Mouse (Mus musculus): ENCODE measurements around the gene Cbfa2t2. TPM values are rescaled to one million over a fixed set of nuclear protein-coding genes. Genes with fewer than 3 reads are reported as not detected.

The Cbfa2t2 gene
- total and polyA plus RNA-seq, 2 experiments from 2014 or later, result 18.2 to 45.1 TPM

DNA sequence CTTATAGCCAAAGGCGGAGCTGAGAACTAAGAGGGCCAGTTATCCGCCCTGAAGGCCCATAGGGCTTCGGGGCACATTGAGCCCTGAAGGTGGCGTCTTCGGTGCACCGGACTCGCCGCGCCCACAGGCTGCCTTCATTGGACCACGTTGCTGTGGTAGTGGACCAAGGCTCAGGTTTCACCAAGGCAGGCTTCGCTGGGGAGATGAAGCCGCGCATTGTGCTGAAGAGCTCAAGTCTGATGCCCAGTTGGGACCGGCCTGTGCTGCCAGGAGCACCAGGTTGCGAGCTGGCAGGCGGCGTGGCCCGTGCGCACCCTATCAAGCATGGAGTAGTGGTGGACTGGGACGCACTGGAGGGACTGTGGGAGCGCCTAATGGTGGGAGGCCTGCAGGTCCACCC lies 115.6 kb downstream of the Cbfa2t2 start:
- Histone ChIP-seq H3K4me3 (ENCODE audit: low read depth, low read length) (peak overlapping the region; percentile 34; the same call in 1 of the 2 replicates), H3K9me3 (replicated peaks; ENCODE audit: control insufficient read depth, low read length) (no peaks in the 10 kb centered on the region), H3K9ac (replicated peaks; ENCODE audit: low read depth, low read length) (0 out of 2 replicates have a peak overlapping the region, but pooled peaks have one; percentile 27), H3K27me3 (ENCODE audit: control insufficient read depth, insufficient read depth, low read length) (peaks cover 20% of the 10 kb centered on the region), H3K36me3 (replicated peaks; ENCODE audit: control insufficient read depth, insufficient read depth, low read length) (no peaks in the 10 kb centered on the region), H3K4me1 (ENCODE audit: control insufficient read depth, insufficient read depth) (peaks cover 20% of the 10 kb centered on the region), H3K27ac (ENCODE audit: low read depth) (no peak overlapping the region), H3K4me2 (ENCODE audit: low read depth, low read length) (peak overlapping the region; percentile 57)
- WGBS, result 32% methylated on average over 21 of the region's 21 CpGs
- DNase-seq (ENCODE audit: low spot score), result no peak
- ATAC-seq (ENCODE audit: insufficient read depth, low read depth), result 0 out of 2 replicates have a peak, but pooled peaks have one; percentile 0
- TF ChIP-seq CTCF (IDR thresholded peaks at IDR 0.05; ENCODE audit: low read depth) (no peak), EP300 (IDR thresholded peaks at IDR 0.05; ENCODE audit: low read depth) (no peak)

DNA sequence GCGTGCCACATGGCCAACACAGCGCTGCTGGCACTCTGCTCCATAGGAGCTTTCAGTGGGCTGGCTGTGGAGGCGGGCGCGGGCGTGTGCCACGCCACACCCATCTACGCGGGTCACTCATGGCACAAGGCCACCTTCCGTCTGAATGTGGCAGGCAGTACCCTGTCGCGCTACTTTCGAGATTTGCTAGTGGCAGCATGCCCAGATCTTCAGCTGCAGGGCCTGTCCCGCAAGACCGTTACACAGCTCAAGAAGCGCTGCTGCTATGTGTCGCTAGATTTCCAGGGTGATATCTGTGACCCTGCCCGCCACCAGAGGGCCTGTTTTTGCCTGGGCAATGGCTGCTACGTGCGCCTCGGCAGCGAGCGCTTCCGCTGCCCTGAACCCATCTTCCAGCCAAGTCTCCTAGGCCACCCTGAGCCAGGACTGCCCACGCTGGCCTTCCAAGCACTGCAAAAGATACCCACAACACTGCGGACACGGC lies 116.2 kb downstream of the Cbfa2t2 start:
- Histone ChIP-seq H3K27ac (ENCODE audit: low read depth) (no peak overlapping the region), H3K27me3 (ENCODE audit: control insufficient read depth, insufficient read depth, low read length) (peaks cover 20% of the 10 kb centered on the region), H3K9ac (replicated peaks; ENCODE audit: low read depth, low read length) (0 out of 2 replicates have a peak overlapping the region, but pooled peaks have one; percentile 27), H3K4me2 (ENCODE audit: low read depth, low read length) (peak overlapping the region; percentile 57), H3K9me3 (replicated peaks; ENCODE audit: control insufficient read depth, low read length) (no peaks in the 10 kb centered on the region), H3K36me3 (replicated peaks; ENCODE audit: control insufficient read depth, insufficient read depth, low read length) (no peaks in the 10 kb centered on the region), H3K4me1 (ENCODE audit: control insufficient read depth, insufficient read depth) (peaks cover 20% of the 10 kb centered on the region), H3K4me3 (ENCODE audit: low read depth, low read length) (peak overlapping the region; percentile 34)
- ATAC-seq (ENCODE audit: insufficient read depth, low read depth) (peak; percentile 67), DNase-seq (ENCODE audit: low spot score) (peak; percentile 52)
- TF ChIP-seq EP300 (IDR thresholded peaks at IDR 0.05; ENCODE audit: low read depth), result no peak
- peak; percentile 56 for TF ChIP-seq CTCF (IDR thresholded peaks at IDR 0.05; ENCODE audit: low read depth)
- 14% methylated on average over 27 of the region's 27 CpGs for WGBS

DNA sequence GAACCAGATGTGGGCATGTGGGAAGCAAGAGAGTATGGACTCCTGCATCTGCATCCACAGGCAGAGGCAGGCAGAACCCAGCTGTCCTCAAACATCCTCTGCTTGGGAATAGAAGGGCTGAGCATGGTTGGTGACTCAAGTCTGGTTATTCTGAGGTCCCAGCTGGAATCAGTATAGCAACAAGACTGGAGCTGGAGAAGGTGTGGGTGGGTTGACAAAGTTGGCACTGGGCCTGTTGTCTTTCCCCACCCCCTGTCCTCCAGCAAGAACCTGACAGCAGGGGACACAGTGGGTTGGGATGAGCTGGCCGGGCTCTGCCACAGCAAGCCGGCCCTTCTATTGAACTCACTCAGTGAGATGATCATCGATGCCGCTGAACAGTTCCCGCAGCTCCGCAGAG lies 119.0 kb downstream of the Cbfa2t2 start:
- H3K4me1 ChIP-seq (ENCODE audit: control insufficient read depth, insufficient read depth), result peaks cover 21% of the 10 kb centered on the region; the same call in 1 of the 2 replicates
- no peak for TF ChIP-seq EP300 (IDR thresholded peaks at IDR 0.05; ENCODE audit: low read depth)
- no peak for TF ChIP-seq CTCF (IDR thresholded peaks at IDR 0.05; ENCODE audit: low read depth)
- no peak for ATAC-seq (ENCODE audit: insufficient read depth, low read depth)
- H3K9me3 ChIP-seq (replicated peaks; ENCODE audit: control insufficient read depth, low read length), result no peaks in the 10 kb centered on the region
- H3K4me2 ChIP-seq (ENCODE audit: low read depth, low read length), result no peak overlapping the region
- no peak overlapping the region for H3K27ac ChIP-seq (ENCODE audit: low read depth)
- H3K27me3 ChIP-seq (ENCODE audit: control insufficient read depth, insufficient read depth, low read length), result peaks cover 14% of the 10 kb centered on the region
- H3K36me3 ChIP-seq (replicated peaks; ENCODE audit: control insufficient read depth, insufficient read depth, low read length), result no peaks in the 10 kb centered on the region
- 74% methylated on average over 6 of the region's 6 CpGs for WGBS
- no peak overlapping the region for H3K9ac ChIP-seq (replicated peaks; ENCODE audit: low read depth, low read length)
- no peak for DNase-seq (ENCODE audit: low spot score)
- no peak overlapping the region for H3K4me3 ChIP-seq (ENCODE audit: low read depth, low read length)

DNA sequence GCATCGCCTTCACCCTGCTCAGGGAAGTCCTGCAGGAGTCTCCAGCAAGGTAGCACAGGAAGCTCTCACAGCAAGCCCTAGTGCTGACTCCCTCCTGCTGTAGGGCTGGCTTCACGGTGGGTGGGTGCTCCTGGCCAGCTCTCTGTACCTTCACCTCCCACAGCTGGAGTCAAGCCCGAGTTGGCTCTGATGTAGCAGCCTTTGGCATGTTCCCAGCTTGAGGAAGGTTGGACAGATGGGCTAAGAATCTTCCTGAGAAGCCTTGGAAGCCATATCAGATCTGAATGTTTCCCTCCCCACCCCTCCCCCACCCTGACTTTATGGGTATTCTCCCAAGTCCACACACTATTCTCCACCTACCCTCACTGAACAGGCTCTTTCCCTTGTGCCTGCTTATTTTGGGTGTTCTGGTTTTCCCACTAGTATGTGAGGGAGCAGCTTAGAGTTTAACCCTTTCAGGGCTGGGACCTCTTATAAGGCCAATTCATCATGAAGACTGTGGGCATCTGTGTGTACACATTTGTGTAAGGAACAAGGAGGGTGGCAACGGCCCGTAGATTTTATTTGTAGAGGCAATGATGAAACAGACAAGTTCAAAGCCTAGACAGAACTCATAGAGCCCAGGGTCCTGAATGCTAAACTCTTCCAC lies 121.0 kb downstream of the Cbfa2t2 start:
- H3K27me3 ChIP-seq (ENCODE audit: control insufficient read depth, insufficient read depth, low read length), result no peaks in the 10 kb centered on the region; the same call in 1 of the 2 replicates
- H3K9ac ChIP-seq (replicated peaks; ENCODE audit: low read depth, low read length), result no peak overlapping the region
- no peak for ATAC-seq (ENCODE audit: insufficient read depth, low read depth)
- H3K4me2 ChIP-seq (ENCODE audit: low read depth, low read length), result no peak overlapping the region
- H3K4me3 ChIP-seq (ENCODE audit: low read depth, low read length), result no peak overlapping the region
- 48% methylated on average over 5 of the region's 5 CpGs for WGBS
- H3K4me1 ChIP-seq (ENCODE audit: control insufficient read depth, insufficient read depth), result peaks cover 17% of the 10 kb centered on the region; the same call in 1 of the 2 replicates
- no peak overlapping the region for H3K27ac ChIP-seq (ENCODE audit: low read depth)
- H3K9me3 ChIP-seq (replicated peaks; ENCODE audit: control insufficient read depth, low read length), result no peaks in the 10 kb centered on the region
- H3K36me3 ChIP-seq (replicated peaks; ENCODE audit: control insufficient read depth, insufficient read depth, low read length), result no peaks in the 10 kb centered on the region
- no peak for DNase-seq (ENCODE audit: low spot score)
- TF ChIP-seq CTCF (IDR thresholded peaks at IDR 0.05; ENCODE audit: low read depth) (no peak), EP300 (IDR thresholded peaks at IDR 0.05; ENCODE audit: low read depth) (no peak)

DNA sequence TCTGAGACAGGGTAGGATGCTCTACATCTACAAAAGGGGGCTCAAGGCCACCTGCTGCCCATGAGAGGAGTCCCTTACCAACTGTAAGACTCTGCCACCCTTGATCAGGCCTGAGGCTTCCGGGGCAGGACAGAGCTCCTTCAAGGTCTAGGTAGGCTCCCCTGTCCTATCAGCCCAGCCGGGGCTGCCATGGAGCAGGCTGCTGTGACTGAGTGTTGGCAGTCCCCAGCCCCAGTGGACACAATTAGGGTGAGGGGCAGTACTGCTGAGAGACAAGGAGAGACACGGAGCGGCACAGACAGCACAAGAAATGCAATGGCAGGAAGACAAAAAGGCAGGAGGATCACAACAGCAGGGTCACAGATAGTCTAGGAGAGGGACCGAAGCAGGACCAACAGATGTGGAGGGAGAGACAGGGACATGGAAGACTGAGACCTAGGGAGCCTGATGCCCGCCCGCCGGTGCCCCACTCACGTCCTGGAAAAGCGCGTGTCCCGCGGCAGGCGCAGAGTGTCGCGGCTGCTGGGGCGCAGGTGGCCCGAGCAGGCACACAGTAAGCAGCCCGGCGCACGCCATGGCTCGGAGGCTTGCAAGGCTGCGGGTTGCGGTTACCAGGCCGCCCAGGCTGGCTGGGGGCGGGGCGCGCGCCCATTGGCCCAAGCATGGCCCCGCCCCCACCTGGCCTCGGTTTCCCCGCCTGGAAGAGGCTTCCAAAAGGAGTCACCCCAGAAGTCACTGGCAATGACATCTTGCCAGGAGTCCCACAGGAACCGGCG lies 122.2 kb downstream of the Cbfa2t2 start, which contains the start of gene Necab3:
Necab3 (minus strand) TSS at position 627 of the 776 bp plus-strand sequence.
- peak within 1 kb of the TSS; percentile 9; the same call in 1 of the 2 replicates for H3K9ac ChIP-seq (replicated peaks; ENCODE audit: low read depth, low read length)
- no peak for ATAC-seq (ENCODE audit: insufficient read depth, low read depth)
- WGBS, result 7% methylated on average over 27 of the region's 34 CpGs

More for the DNA sequence above, 122.2 kb downstream of the Cbfa2t2 start, which contains the start of gene Necab3:
- Histone ChIP-seq H3K4me3 (ENCODE audit: low read depth, low read length) (peak within 1 kb of the TSS; percentile 33), H3K4me2 (ENCODE audit: low read depth, low read length) (peak within 1 kb of the TSS; percentile 64), H3K4me1 (ENCODE audit: control insufficient read depth, insufficient read depth) (peaks cover 11% of the 10 kb centered on the region; the same call in 1 of the 2 replicates), H3K9me3 (replicated peaks; ENCODE audit: control insufficient read depth, low read length) (no peaks in the 10 kb centered on the region), H3K27ac (ENCODE audit: low read depth) (peak within 1 kb of the TSS; percentile 36), H3K27me3 (ENCODE audit: control insufficient read depth, insufficient read depth, low read length) (no peaks in the 10 kb centered on the region; the same call in 1 of the 2 replicates), H3K36me3 (replicated peaks; ENCODE audit: control insufficient read depth, insufficient read depth, low read length) (0 out of 2 replicates have a peak, but pooled peaks cover 7% of the 10 kb centered on the region)
- TF ChIP-seq EP300 (IDR thresholded peaks at IDR 0.05; ENCODE audit: low read depth) (no peak), CTCF (IDR thresholded peaks at IDR 0.05; ENCODE audit: low read depth) (no peak)
- DNase-seq (ENCODE audit: low spot score), result no peak
